Mouse (Mus musculus) cortical plate, adult 2 months (tissue): Measurements from ENCODE around the gene Limch1.

ENCODE experiments used
- CTCF ChIP-seq: fragments of 200-500 bp; IDR thresholded peaks from 2 replicates; pipeline ENCODE4 v1.5.1; 2011; ENCODE audit warnings: mild to moderate bottlenecking, control low read depth, low read length; ENCODE audit not compliant: insufficient read depth; ENCODE audit errors: extremely low read depth
- POLR2A ChIP-seq: fragments of 200-500 bp; IDR thresholded peaks from 2 replicates; pipeline ENCODE4 v1.6.1; 2011; ENCODE audit warnings: mild to moderate bottlenecking, low read length, control low read depth; ENCODE audit not compliant: insufficient read depth; ENCODE audit errors: extremely low read depth

DNA sequence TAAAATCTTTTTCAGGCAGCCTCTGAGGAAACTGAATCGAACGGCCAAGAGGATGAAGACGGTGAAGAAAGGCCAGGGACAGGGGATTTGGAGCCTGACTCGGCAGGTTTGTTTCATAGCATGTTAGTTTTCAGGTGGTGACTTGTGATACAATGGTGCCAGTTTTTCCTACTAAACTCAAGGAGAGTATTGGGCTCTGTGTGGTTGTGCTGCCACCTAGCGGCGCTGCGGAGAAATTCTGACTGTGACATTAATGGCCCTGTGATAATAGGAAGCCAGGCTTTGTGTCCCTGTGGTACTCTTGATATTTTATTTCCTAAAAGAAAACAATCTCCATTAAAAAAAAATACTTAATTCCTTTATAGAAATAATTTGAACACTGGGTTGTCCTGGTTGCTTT is 270.8 kb downstream of the Limch1 start:
- peak; percentile 90 for TF ChIP-seq CTCF
- no peak for TF ChIP-seq POLR2A
